Mouse (Mus musculus) G1E (cell line): Measurements from ENCODE around the gene Slc29a4. TPM values are rescaled to one million over a fixed set of nuclear protein-coding genes. Genes with fewer than 3 reads are reported as not detected.
A peak's percentile ranks its signal among the peaks of the same experiment; 100 is the strongest.

Experiments
- ATAC-seq: 2 replicates; pipeline ENCODE4 v1.8.0; 2016; ENCODE audit warnings: mild to moderate bottlenecking; ENCODE audit not compliant: insufficient number of reproducible peaks, poor library complexity, low FRiP score, severe bottlenecking; ENCODE audit errors: extremely low read depth
- DNase-seq: peaks from one replicate; pipeline ENCODE4 v3.0.0; 2012; ENCODE audit warnings: low spot score
- H3K27me3 ChIP-seq: 2 replicates; pipeline ENCODE4 v1.6.1; 2012; ENCODE audit warnings: mild to moderate bottlenecking, low read length, inconsistent platforms; ENCODE audit not compliant: insufficient read depth
- H3K36me3 ChIP-seq: replicated peaks from 2 replicates; pipeline ENCODE3; 2012; ENCODE audit warnings: mild to moderate bottlenecking, inconsistent platforms
- H3K4me1 ChIP-seq: 2 replicates; pipeline ENCODE4 v1.6.1; 2012; ENCODE audit warnings: low read depth, low read length, inconsistent platforms, mixed read lengths; ENCODE audit not compliant: insufficient read depth
- H3K4me3 ChIP-seq: 2 replicates; pipeline ENCODE4 v1.5.1; 2012; ENCODE audit warnings: low read depth, mild to moderate bottlenecking, inconsistent platforms, low read length, moderate library complexity, mixed read lengths
- H3K9me3 ChIP-seq: replicated peaks from 2 replicates; pipeline ENCODE4 v1.6.1; 2012; ENCODE audit warnings: inconsistent platforms
- CTCF ChIP-seq: IDR thresholded peaks from 2 replicates; pipeline ENCODE4 v1.5.1; 2012; ENCODE audit warnings: low read depth, low read length, inconsistent platforms, mixed read lengths
- GATA1 ChIP-seq: IDR thresholded peaks from 2 replicates; pipeline ENCODE4 v1.6.1; 2012; ENCODE audit warnings: borderline replicate concordance, low read length, inconsistent platforms, mixed read lengths
- GATA2 ChIP-seq: IDR thresholded peaks from 2 replicates; pipeline ENCODE4 v1.6.1; 2012; ENCODE audit warnings: low read depth, low read length, inconsistent platforms, borderline replicate concordance
- POLR2AphosphoS5 ChIP-seq: IDR thresholded peaks from 2 replicates; pipeline ENCODE4 v1.6.1; 2012; ENCODE audit warnings: low read depth, low read length, inconsistent platforms; ENCODE audit not compliant: insufficient replicate concordance
- TAL1 ChIP-seq: conservative IDR thresholded peaks from 2 replicates; pipeline ENCODE4 v1.6.1; 2012; ENCODE audit warnings: low read depth, low read length, inconsistent platforms, mixed read lengths
- polyA plus RNA-seq: library from polyadenylated mRNA; stranded (reverse); fragments of >175 nt; gene quantifications from 2 replicates; pipeline ENCODE4 v1.2.3, GENCODE M21; 2012
- total RNA-seq, 2 experiments: library from RNA; stranded (forward) in 1 of 2; stranded (reverse) in 1 of 2; fragments of 200-1000 nt in 1 of 2; fragments of >200 nt in 1 of 2; fragmentation: Nextera tagmentation in 1 of 2; gene quantifications; 2 replicates each; pipeline ENCODE4 v1.2.3; 2014 to 2017

Slc29a4 gene
- total and polyA plus RNA-seq, 3 experiments = 0.05 TPM; not detected in 2

DNA sequence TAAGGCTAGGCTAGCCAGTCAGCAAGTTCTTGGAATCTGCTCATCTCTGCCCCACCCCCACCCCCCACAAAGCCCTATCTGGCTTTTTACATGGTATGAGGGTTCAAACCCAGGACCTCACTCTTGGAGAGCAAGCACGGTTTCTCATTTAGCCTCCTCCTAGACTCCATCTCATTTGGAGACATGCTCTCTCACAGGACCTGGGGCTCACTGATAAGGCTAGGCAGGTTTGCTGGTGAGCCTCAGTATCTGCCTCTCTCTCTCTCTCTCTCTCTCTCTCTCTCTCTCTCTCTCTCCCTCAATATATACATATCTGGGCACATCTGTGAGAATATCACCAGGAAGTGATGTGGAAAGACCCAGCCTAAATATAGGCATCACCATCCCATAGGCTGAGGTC lies 13.2 kb upstream of the Slc29a4 start:
- Histone ChIP-seq H3K4me1 (peaks cover 22% of the 10 kb centered on the region), H3K27me3 (peaks cover 7% of the 10 kb centered on the region), H3K4me3 (no peak overlapping the region), H3K9me3 (peaks cover 7% of the 10 kb centered on the region), H3K36me3 (no peaks in the 10 kb centered on the region)
- TF ChIP-seq TAL1 (peak; percentile 10; the same call in 1 of the 2 replicates), POLR2AphosphoS5 (no peak)
- ATAC-seq (no peak), DNase-seq (no peak)

GRCm38 (mm10) chr5:142681911-142682310 lies 10.4 kb upstream of the Slc29a4 start:
- TF ChIP-seq POLR2AphosphoS5 = no peak
- TF ChIP-seq GATA1 = no peak
- no peak for TF ChIP-seq TAL1
- TF ChIP-seq CTCF = no peak
- no peak for TF ChIP-seq GATA2
- no peak overlapping the region for H3K4me3 ChIP-seq
- no peaks in the 10 kb centered on the region for H3K36me3 ChIP-seq
- ATAC-seq = no peak
- peaks cover 7% of the 10 kb centered on the region for H3K9me3 ChIP-seq
- H3K27me3 ChIP-seq = peaks cover 9% of the 10 kb centered on the region
- H3K4me1 ChIP-seq = peaks cover 18% of the 10 kb centered on the region
- DNase-seq = no peak

DNA sequence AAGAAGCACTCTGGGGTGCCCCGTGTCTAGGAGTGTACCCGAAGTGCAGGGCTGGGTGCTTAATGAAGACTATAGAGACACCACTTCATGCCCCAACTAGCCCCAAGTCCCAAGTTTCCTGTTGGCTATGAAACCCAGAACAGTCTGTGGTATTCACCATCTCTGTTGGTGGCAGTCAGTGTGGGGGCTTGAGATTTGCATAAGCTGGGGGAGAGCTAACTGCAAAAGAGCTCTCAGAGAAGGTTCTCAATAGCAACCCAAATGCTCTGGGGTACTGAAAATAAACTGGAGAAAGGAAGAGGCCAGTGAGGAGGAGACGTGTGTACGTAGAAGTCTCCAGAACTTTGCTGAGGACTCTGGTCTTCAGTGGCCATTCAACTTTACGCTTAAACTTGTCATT lies 9.8 kb upstream of the Slc29a4 start:
- Histone ChIP-seq H3K4me1 (peaks cover 16% of the 10 kb centered on the region), H3K9me3 (peaks cover 7% of the 10 kb centered on the region), H3K4me3 (no peak overlapping the region), H3K27me3 (peaks cover 12% of the 10 kb centered on the region), H3K36me3 (no peaks in the 10 kb centered on the region)
- ATAC-seq (no peak), DNase-seq (no peak)
- TF ChIP-seq GATA1 = no peak
- TF ChIP-seq GATA2 = no peak
- TF ChIP-seq POLR2AphosphoS5 = no peak
- TF ChIP-seq CTCF = no peak
- no peak for TF ChIP-seq TAL1

DNA sequence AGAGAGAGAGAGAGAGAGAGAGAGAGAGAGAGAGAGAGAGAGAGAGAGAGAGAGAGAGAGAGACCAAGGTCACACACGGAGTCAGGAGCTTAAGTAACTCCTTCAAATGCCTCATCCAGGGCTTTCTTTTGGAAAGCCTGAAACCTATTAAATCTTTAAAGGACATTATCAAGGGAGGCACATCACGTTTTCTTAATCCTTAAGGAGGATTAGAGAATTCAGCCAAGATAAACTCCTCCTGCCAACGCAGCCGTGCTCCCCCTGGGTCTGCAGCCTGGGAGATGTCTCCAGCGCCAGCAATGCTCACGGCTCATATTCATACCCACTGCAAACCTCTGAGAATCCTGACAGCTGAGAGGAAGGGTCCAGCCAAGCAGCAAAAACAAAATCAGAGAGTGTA lies 3.4 kb upstream of the Slc29a4 start:
- Histone ChIP-seq H3K36me3 (no peaks in the 10 kb centered on the region), H3K27me3 (peaks cover 36% of the 10 kb centered on the region), H3K4me1 (no peaks in the 10 kb centered on the region), H3K9me3 (no peaks in the 10 kb centered on the region), H3K4me3 (no peak overlapping the region)
- no peak for ATAC-seq
- no peak for DNase-seq
- TF ChIP-seq POLR2AphosphoS5 = no peak
- no peak for TF ChIP-seq CTCF
- TF ChIP-seq TAL1 = no peak
- TF ChIP-seq GATA2 = no peak
- no peak for TF ChIP-seq GATA1

DNA sequence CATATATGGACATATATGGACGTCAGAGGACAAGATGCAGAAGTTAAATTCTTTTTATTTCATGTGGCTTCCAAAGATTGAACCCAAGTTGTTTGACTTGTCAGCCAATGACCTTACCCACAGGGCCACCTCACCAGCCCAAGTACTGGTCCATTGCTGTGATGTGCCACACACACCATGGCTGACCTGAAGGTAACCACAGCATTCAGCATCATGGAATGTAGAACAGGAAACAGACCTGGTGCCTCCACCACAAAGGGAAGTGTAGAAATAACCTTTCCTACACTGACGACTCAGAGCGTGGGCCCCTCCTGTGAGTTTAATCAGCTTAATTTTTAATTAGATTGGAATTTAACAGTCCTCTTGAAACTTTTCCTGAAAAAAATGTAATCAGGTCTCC lies 2.0 kb upstream of the Slc29a4 start:
- Histone ChIP-seq H3K36me3 (no peaks in the 10 kb centered on the region), H3K4me1 (no peaks in the 10 kb centered on the region), H3K27me3 (peaks cover 33% of the 10 kb centered on the region), H3K9me3 (no peaks in the 10 kb centered on the region), H3K4me3 (no peak overlapping the region)
- ATAC-seq = no peak
- no peak for DNase-seq
- TF ChIP-seq CTCF (no peak), GATA1 (no peak), GATA2 (no peak), TAL1 (no peak), POLR2AphosphoS5 (no peak)

DNA sequence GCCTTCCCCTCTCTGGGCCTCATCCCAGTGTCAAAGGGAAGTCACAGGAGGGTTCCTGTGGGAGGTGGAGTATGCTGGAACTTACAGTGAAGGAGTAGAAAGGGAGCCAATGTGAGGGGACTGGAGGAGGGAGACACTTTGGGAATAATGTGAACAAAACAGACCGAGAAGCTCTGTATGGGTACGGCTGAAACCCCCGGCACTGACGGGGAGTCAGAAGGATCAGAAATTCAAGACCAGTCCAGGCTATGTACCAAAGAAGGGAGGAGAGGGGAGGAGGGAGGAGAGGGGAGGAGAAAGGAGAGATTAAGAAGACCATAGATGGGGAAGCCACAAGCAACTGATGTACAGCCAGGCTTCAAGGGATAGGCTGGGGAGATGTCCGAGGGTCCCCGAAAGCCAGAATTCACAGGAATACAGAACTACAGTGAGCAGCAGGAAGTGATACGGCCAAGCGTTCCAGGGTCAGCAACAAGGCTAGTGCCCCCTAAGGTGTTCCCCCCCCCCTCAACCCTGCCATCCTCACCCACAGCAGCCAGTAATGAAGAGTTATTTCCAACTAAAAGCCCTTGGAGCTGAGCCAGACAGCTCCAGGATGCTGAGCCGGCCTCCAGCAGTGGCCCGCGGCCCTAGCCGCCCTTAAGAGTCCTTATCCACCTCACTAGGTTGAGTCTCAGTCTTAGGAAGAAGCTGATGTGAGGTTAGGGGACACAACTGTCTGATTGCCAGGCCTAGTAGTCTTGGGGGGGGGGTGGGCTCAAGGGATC lies 842 bp downstream of the Slc29a4 start:
- DNase-seq = no peak
- Histone ChIP-seq H3K36me3 (no peaks in the 10 kb centered on the region), H3K27me3 (peaks cover 27% of the 10 kb centered on the region), H3K4me3 (no peak overlapping the region), H3K4me1 (no peaks in the 10 kb centered on the region), H3K9me3 (no peaks in the 10 kb centered on the region)
- TF ChIP-seq POLR2AphosphoS5 (no peak), GATA2 (no peak)
- ATAC-seq = no peak
